Mouse (Mus musculus) Patski (cell line): ENCODE measurements around the gene Mmel1. TPM values are rescaled to one million over a fixed set of nuclear protein-coding genes. Genes with fewer than 3 reads are reported as not detected.

ENCODE experiments used
- ATAC-seq: fragments of 100-300 bp; one replicate; pipeline ENCODE4 v1.8.0; 2021
- CTCF ChIA-PET: fragments of 350-600 bp; sonication (Branson Sonifier 250); formaldehyde crosslinking; loops from one replicate; lab custom pipeline; 2022; ENCODE audit warnings: inconsistent platforms; lab: Charles Lee
- POLR2A ChIA-PET: fragments of 350-600 bp; sonication (Branson Sonifier 250); formaldehyde crosslinking; loops from one replicate; lab custom pipeline; 2022; ENCODE audit warnings: antibody characterized with exemption, inconsistent platforms; lab: Charles Lee
- DNase-seq: peaks from one replicate; pipeline ENCODE4 v3.0.0-alpha.2; 2011; ENCODE audit warnings: low read depth, low spot score
- H3K27me3 ChIP-seq: fragments of 371-371 bp; one replicate; pipeline ENCODE4 v1.5.1; 2021
- CTCF ChIP-seq: fragments of 100-300 bp; IDR thresholded peaks from one replicate; pipeline ENCODE4 v1.5.1; 2021
- in situ Hi-C: fragments of 300-500 bp; cut with MboI; formaldehyde crosslinking; loops from 3 replicates; pipeline ENCODE4 v1.11.1; 2018; ENCODE audit warnings: low pct_unique_long_range_greater_than_20kb, mixed read lengths
- polyA plus RNA-seq: library from polyadenylated mRNA; unstranded; gene quantifications from one replicate; pipeline ENCODE4 v1.2.3, GENCODE M21; 2021

Mmel1 gene
- polyA plus RNA-seq, 1 experiment from 2014 or later, result not detected

DNA sequence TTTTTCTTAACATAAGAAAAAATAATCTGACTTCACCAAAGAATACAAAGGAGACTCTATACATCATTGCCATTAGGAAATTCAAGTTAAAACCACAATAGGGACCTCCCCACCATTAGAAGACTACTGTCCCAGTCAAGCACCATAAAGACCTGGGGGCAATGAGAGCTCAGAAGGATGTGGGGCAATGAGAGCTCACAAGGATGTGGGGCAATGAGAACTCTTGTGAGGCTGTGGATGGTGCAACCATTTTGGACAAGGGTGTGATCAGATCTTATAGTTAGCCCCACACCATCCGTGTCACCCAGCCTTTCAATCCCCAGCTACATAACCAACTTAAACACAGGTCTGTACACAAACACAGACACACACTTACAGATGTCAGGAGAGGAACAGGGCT lies 68.4 kb downstream of the Mmel1 start:
- in situ Hi-C loops, result no loop called here
- no peak for ATAC-seq
- peaks cover 12% of the 10 kb centered on the region for H3K27me3 ChIP-seq

DNA sequence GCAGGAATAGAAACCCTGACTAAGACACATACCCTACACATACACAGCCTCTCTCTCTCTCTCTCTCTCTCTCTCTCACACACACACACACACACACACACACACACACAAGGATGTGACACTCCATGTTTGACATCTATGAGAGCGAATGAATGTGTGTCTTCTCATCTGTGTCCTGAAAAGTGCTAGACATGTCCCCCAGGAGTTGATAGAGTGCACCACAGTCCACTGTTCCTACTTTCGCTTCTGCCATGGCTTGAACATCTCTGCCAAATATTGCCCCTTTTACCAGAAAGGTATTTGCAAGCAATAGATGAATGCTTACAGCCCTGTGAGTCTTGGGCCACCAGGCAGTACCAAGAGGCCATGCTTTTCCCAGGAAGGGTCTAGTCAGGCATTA lies 70.8 kb downstream of the Mmel1 start:
- ChIA-PET POLR2A (no interaction called here), CTCF (no interaction called here)
- no peak for TF ChIP-seq CTCF
- in situ Hi-C loops, result loop anchor here (5.0 kb wide), 1 partner anchor 63 kb away; no protein-coding TSS in a partner anchor
- ATAC-seq (no peak), DNase-seq (no peak)
- peaks cover 12% of the 10 kb centered on the region for H3K27me3 ChIP-seq

More for the DNA sequence above, 68.4 kb downstream of the Mmel1 start:
- CTCF ChIA-PET, result interaction anchor here (1.2 kb wide), 1 partner anchor 8 kb away, joined by 3 read pairs; no protein-coding TSS in a partner anchor
- TF ChIP-seq CTCF, result no peak
- DNase-seq, result no peak
- POLR2A ChIA-PET, result interaction anchor here (0.6 kb wide), 2 partner anchors 10 to 35 kb away, joined by 3 to 4 read pairs; no protein-coding TSS in a partner anchor

DNA sequence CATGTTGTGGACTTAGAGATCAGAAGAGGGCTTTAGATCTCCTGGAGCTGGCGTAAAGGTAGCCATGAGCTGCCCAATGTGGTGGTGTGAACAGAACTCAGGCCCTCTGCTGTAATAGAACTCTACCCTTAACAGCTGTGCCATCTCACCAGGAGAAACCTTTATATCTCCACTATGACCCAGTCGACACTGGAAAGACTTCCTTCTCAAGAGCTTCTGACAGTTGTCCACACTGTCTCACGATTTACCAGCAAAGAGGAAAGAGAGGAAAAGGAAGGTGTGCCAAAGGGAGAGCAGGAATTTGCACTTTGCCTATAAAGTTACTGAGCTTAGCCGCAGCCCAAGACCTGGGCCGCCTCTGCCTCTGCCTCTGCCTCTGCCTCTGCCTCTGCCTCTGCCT lies 72.4 kb downstream of the Mmel1 start:
- no peak for ATAC-seq
- TF ChIP-seq CTCF, result no peak
- in situ Hi-C loops, result loop anchor here (5.0 kb wide), 1 partner anchor 65 kb away; no protein-coding TSS in a partner anchor
- ChIA-PET CTCF (interaction anchor here (2.4 kb wide), 1 partner anchor 124 kb away, joined by 6 read pairs; no protein-coding TSS in a partner anchor), POLR2A (no interaction called here)
- DNase-seq, result no peak
- H3K27me3 ChIP-seq, result peaks cover 9% of the 10 kb centered on the region

DNA sequence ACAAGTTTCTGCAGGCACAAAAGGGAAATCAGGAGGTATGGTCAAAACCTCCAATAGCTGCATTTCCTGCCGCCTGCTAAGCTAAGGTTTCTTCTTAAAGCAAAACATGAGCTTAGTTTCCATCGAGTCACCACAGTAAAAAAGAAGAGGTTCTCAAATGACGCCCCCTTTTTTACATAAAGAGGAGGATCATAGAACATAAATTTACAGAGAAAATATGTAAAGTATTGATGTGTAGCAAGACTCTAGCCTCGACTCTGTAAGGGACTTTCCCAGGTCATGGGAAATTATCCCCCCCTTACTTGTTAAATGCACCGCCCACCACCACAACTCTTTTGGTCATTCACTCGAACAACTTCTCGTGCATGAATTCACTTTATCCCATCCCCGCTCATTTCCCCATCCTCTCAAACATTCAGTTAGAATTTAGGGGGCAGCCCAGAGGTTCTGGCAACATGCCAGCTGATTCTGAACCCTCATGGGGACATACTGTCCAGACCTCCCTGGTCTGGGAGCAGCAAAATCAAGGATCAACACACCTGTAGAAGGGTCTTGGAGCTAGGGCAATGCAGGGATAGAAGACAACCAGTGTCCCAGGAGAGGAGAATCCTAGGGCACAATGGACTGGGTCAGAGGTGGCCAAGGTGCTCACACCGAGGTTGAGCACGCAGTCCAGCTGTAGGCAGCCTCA lies 73.4 kb downstream of the Mmel1 start:
- ChIA-PET POLR2A (no interaction called here), CTCF (interaction anchor here (1.3 to 2.4 kb wide), 2 partner anchors 66 to 123 kb away, joined by 3 to 6 read pairs; no protein-coding TSS in a partner anchor)
- in situ Hi-C loops, result loop anchor here (5.0 kb wide), 1 partner anchor 65 kb away; no protein-coding TSS in a partner anchor
- no peak for TF ChIP-seq CTCF
- DNase-seq (no peak), ATAC-seq (no peak)
- H3K27me3 ChIP-seq, result peaks cover 3% of the 10 kb centered on the region

DNA sequence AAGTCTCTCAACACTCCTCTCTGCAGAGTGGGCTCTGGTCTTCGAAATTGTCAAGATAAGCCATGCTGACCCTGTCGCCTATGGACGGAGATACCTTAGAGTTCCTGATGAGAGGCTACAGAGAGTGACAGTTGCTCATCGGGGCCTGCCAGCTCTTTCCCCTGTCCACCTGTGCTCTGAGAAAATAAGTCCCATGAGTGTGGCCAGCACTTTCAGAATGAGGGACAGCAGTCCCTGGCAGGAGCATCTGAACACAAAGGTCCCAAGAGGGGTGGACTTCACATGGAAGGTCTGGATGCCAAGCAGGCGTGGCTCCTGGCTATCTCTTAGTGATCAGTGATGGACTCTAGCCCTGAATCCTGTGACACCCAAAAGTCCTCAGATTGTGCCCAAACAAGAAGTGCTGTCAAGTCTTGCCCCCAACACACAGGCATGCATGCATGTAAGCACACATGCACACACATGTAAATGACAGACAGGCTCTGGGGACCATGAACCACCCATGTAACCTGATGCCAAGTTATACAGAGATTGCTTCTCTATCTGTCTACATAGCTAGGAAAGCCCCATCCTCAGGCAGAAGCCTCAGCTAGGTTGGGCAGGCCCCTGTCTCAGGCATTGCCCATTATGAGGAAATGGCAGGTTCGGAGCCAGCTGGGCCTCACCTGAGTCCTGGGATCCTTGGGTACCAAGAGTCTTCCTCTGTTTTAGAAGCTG lies 74.1 kb downstream of the Mmel1 start:
- peaks cover 7% of the 10 kb centered on the region for H3K27me3 ChIP-seq
- ATAC-seq, result no peak
- in situ Hi-C loops, result loop anchor here (5.0 kb wide), 1 partner anchor 66 kb away; no protein-coding TSS in a partner anchor
- CTCF ChIA-PET, result interaction anchor here (1.3 to 2.4 kb wide), 2 partner anchors 67 to 123 kb away, joined by 3 to 6 read pairs; no protein-coding TSS in a partner anchor
- POLR2A ChIA-PET, result no interaction called here
- no peak for DNase-seq
- no peak for TF ChIP-seq CTCF

DNA sequence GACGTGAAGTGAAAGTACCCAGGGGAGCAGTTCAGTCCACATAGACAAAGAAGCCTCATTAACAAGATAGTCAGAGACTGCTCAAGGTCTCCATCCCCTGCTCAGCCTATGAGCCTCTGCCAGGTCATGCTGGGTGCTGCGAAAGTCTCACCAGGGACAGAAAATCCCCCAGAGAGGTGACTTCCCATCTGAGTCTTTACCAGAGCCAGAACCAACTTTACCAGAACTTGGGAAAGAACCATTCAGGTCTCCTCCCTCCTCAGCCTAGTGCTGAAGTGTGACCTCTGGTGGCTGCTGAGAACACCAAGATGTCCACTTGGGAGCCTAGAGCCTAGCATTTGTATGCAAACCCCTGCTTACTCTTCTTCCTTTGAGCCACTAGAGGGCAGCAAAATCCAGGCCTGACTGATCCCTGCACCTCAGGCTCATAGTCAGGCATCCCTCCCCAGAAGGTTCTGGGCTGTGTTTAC lies 74.8 kb downstream of the Mmel1 start:
- ATAC-seq, result peak; percentile 93
- peak; percentile 92 for TF ChIP-seq CTCF
- ChIA-PET POLR2A (no interaction called here), CTCF (interaction anchor here (2.4 kb wide), 1 partner anchor 122 kb away, joined by 6 read pairs; no protein-coding TSS in a partner anchor)
- peaks cover 13% of the 10 kb centered on the region for H3K27me3 ChIP-seq
- in situ Hi-C loops, result loop anchor here (5.0 kb wide), 1 partner anchor 67 kb away; no protein-coding TSS in a partner anchor
- DNase-seq, result peak; percentile 51

Other genes with a start within 250 kb of the Mmel1 start
- gene Prdm16, start 232.7 kb upstream of the Mmel1 start, polyA plus RNA-seq, result not detected
- gene Actrt2, start 201.7 kb upstream of the Mmel1 start, polyA plus RNA-seq, result not detected
- not detected for gene Ttc34, start 32.1 kb upstream of the Mmel1 start, polyA plus RNA-seq
- gene Fam213b, start 29.6 kb downstream of the Mmel1 start, polyA plus RNA-seq, result 31.6 TPM
- 0.13 TPM for gene Tnfrsf14, start 59.0 kb downstream of the Mmel1 start, polyA plus RNA-seq
- not detected for gene Hes5, start 91.3 kb downstream of the Mmel1 start, polyA plus RNA-seq
- gene Pank4, start 94.5 kb downstream of the Mmel1 start, polyA plus RNA-seq, result 29.1 TPM
- 0.49 TPM for gene Plch2, start 187.2 kb downstream of the Mmel1 start, polyA plus RNA-seq
- 6.6 TPM for gene Pex10, start 197.4 kb downstream of the Mmel1 start, polyA plus RNA-seq
- 91.9 TPM for gene Rer1, start 216.8 kb downstream of the Mmel1 start, polyA plus RNA-seq
- gene Morn1, start 217.0 kb downstream of the Mmel1 start, polyA plus RNA-seq, result 3.6 TPM